Mouse (Mus musculus) left cerebral cortex, adult 9 months (tissue): ENCODE measurements at regions not wholly inside any gene's neighbourhood (a gene's known extent, or its start where the extent isn't known, plus 50 kb on each side); places are given as distances from the start of the nearest gene placed in this dataset.
A peak's percentile ranks its signal among the peaks of the same experiment; 100 is the strongest.

ENCODE experiments used
- DNase-seq, 2 experiments: peaks; one replicate each; pipeline ENCODE4 v3.0.0; 2022; ENCODE audit warnings: low spot score in 2 of 2

- no peak for DNase-seq
Measured at GRCm38 (mm10) chr2:19714025-19714424, 56.5 kb downstream of the Otud1 start.

GRCm38 (mm10) chr2:19715564-19716238 is 58.1 kb downstream of the Otud1 start:
- DNase-seq, result peak in 1 of 2 experiments; percentile 60

- no peak for DNase-seq
Measured at GRCm38 (mm10) chr2:19716388-19716787, 58.8 kb downstream of the Otud1 start.

- DNase-seq, result no peak
Measured at GRCm38 (mm10) chr2:19726085-19726484, 68.5 kb downstream of the Otud1 start.

GRCm38 (mm10) chr2:19726904-19727303 is 69.4 kb downstream of the Otud1 start:
- peak in 1 of 2 experiments; percentile 48 for DNase-seq

- DNase-seq, result no peak
Measured at GRCm38 (mm10) chr2:19732922-19733859, 75.6 kb downstream of the Otud1 start.

GRCm38 (mm10) chr2:19734164-19734870 is 76.8 kb downstream of the Otud1 start:
- no peak for DNase-seq

GRCm38 (mm10) chr2:19741508-19741907 is 84.0 kb downstream of the Otud1 start:
- DNase-seq, result no peak

GRCm38 (mm10) chr2:19743467-19743866 is 85.9 kb downstream of the Otud1 start:
- DNase-seq, result no peak

GRCm38 (mm10) chr2:19744986-19745660 is 87.6 kb downstream of the Otud1 start:
- no peak for DNase-seq

- DNase-seq, result no peak
Measured at GRCm38 (mm10) chr2:19752753-19753152, 95.2 kb downstream of the Otud1 start.

GRCm38 (mm10) chr2:19753479-19753878 is 95.9 kb downstream of the Otud1 start:
- DNase-seq, result peak in 1 of 2 experiments; percentile 31

- no peak for DNase-seq
Measured at GRCm38 (mm10) chr2:19757910-19758309, 100.4 kb downstream of the Otud1 start.

GRCm38 (mm10) chr2:19759169-19759568 is 101.6 kb downstream of the Otud1 start:
- peak in 1 of 2 experiments; percentile 38 for DNase-seq

- DNase-seq, result peak in 1 of 2 experiments; percentile 16
Measured at GRCm38 (mm10) chr2:19759577-19759976, 102.0 kb downstream of the Otud1 start.

GRCm38 (mm10) chr2:19762996-19763395 is 105.4 kb downstream of the Otud1 start:
- peak in 1 of 2 experiments; percentile 9 for DNase-seq

GRCm38 (mm10) chr2:19784913-19785312 is 124.7 kb upstream of the Etl4 start:
- no peak for DNase-seq

- DNase-seq, result no peak
Measured at GRCm38 (mm10) chr2:19785663-19786260, 123.8 kb upstream of the Etl4 start.

GRCm38 (mm10) chr2:19792177-19792576 is 117.4 kb upstream of the Etl4 start:
- DNase-seq, result no peak

GRCm38 (mm10) chr2:19796790-19797189 is 112.8 kb upstream of the Etl4 start:
- no peak for DNase-seq
